Mouse (Mus musculus) left cerebral cortex, postnatal 36 days (tissue): Measurements from ENCODE around the gene Ralb. TPM values are rescaled to one million over a fixed set of nuclear protein-coding genes. Genes with fewer than 3 reads are reported as not detected.

ENCODE experiments used
- DNase-seq, 2 experiments: peaks; one replicate each; pipeline ENCODE4 v3.0.0; 2021 to 2022; ENCODE audit warnings: low spot score in 2 of 2, mixed read lengths in 1 of 2
- intact Hi-C: fragments of 180-260 bp; cut with DNase I; formaldehyde crosslinking; loops from one replicate; pipeline ENCODE4 v1.15.1; 2025
- total RNA-seq, 2 experiments: library from RNA; stranded (reverse); gene quantifications; 2 replicates each; pipeline ENCODE4 v1.2.3; 2021

Gene Ralb
- total RNA-seq, 2 experiments from 2014 or later: 22.2 to 22.6 TPM

DNA sequence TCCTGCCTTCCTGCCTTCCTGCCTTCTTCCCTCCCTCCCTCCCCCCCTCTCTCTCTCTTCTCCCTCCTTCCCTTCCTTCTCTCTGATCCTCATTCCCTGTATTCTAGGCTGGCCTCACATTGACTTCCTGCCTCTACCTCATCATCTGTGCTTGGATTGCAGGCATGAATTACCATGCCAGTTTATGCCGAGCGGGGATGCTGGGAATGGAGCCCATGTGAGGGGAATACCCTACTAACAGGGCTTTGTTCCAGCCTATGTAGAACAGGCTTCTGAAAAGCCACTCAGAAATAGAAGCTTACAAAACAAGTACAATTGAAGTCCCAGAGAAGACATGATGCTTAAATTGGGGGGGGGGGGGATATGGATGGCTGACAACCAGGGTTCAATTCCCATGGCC lies 44.5 kb downstream of the Ralb start:
- no peak for DNase-seq
- intact Hi-C loops: no loop called here

GRCm38 (mm10) chr1:119457993-119458605 lies 46.5 kb downstream of the Ralb start:
- DNase-seq: peak; percentile 50 to 57
- intact Hi-C loops: loop anchor here (1.0 to 10.0 kb wide), 4 partner anchors 91 to 365 kb away; partner anchors contain the start of gene Epb41l5

DNA sequence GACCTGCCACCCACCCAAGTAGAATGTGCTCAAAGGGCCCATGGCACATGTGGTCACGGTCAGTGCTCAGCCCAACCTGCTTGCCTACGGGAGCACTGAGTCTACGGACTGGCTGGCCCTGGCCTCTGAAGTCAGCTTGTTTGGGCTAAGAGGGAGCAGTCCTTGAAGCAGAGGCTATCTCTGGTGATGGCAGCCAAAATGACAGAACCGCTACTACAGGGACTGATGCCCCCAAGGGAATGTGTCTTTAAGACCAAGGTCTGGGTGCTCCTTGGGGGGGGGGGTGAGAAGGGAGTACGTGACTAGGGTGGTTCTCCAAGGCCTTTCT lies 47.1 kb downstream of the Ralb start:
- intact Hi-C loops: loop anchor here (1.0 to 10.0 kb wide), 2 partner anchors 187 to 364 kb away; partner anchors contain the start of gene Epb41l5

DNA sequence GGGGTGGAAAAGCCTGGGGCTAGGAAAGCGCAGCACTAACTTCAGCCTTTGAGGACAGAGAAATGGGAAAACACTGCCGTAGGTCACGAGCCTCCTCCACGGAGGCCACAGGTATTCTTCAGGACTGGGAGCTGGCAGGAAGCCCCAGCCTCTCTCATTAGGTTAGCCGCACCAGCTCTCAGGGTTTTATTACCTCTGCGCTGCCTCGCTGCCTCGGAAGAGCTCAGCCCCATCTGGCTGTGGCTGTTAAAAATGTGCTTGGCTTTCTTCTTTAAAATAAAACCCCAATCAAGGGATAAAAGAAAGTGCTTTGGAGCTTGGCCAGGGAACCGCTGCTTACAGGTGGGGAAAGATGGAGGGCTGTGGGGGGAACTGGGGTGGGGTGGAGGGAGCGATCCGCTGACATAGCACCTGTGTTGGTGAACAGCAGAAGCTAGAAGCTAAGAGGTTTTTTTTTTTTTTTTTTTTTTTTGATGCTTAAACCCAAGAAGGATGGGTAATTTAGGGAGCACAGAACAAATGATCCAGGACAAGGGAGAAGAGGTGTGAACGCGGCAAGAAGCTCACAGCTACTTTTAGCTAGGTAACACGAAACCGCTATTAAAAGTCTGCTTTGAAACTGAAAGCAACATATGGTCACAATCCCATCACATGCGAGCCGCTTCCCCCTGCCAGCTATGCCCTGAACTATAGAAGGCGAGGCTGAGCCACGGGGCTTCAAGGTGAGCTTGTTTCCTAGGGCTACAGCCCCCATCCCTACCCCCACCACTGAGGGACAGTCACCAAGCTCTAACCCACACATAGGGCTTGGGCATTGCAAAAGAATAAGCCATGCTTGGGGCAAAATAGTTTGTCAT lies 47.7 kb downstream of the Ralb start:
- peak in 1 of 2 experiments; percentile 11 for DNase-seq
- intact Hi-C loops: loop anchor here (1.0 to 10.0 kb wide), 2 partner anchors 188 to 364 kb away; partner anchors contain the start of gene Epb41l5

More for the DNA sequence above, 47.1 kb downstream of the Ralb start:
- DNase-seq: no peak

- DNase-seq: no peak
These were observed 50.9 kb downstream of the Ralb start for GRCm38 (mm10) chr1:119453731-119454130.

DNA sequence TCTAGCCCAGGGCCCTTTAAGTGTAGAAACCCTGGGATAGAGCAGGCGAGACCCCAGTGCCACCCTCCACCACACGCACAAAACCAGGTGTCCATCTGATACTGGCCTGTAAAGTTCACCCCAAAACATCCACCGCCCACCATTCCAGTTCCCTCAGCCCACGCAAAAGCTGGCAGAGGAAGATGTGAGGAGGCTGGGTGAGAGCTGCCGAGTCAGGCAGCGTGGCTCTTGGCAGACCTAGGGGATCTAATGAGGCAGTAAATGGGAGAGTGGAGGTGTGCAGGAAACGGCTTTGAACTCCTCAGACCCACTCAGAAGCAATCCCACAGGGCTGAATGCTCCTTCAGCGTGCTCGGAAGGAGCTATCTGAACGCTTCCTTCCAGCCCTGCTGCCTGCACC lies 53.2 kb downstream of the Ralb start:
- intact Hi-C loops: loop anchor here (10.0 kb wide), 1 partner anchor 193 kb away; the partner anchor contains the start of gene Epb41l5
- peak; percentile 40 to 63 for DNase-seq

More at GRCm38 (mm10) chr1:119453731-119454130, 50.9 kb downstream of the Ralb start:
- intact Hi-C loops: loop anchor here (10.0 kb wide), 1 partner anchor 191 kb away; the partner anchor contains the start of gene Epb41l5

GRCm38 (mm10) chr1:119450651-119451345 lies 53.8 kb downstream of the Ralb start:
- intact Hi-C loops: loop anchor here (10.0 kb wide), 1 partner anchor 194 kb away; the partner anchor contains the start of gene Epb41l5

DNA sequence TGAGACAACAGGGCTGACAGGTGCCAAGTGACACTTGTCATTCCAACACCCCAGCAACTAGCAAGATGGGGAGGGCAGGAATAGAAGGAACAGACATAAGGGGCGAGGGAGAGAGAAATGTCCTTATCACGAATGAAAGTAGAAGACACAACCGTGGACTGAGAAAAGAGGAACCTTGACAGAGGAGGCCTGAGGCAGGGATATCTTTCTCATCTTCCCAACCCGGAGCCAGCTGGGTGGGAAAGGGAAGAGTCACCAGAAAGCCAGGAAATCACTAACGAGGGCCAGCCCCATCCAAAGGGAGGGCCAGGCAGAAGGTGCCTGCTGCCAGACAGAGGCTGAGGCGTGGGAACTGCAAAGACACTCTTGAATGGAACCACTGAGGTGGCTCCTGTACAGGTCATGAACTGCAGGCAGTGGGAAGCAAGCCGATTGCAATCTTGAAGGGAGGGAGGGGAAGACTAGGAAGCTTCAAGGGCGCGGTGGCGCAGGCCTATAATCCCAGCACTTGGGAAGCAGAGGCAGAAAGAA lies 57.8 kb downstream of the Ralb start:
- no peak for DNase-seq
- intact Hi-C loops: no loop called here

More at GRCm38 (mm10) chr1:119450651-119451345, 53.8 kb downstream of the Ralb start:
- no peak for DNase-seq

GRCm38 (mm10) chr1:119443591-119444350 lies 60.8 kb downstream of the Ralb start:
- DNase-seq: no peak
- intact Hi-C loops: no loop called here

DNA sequence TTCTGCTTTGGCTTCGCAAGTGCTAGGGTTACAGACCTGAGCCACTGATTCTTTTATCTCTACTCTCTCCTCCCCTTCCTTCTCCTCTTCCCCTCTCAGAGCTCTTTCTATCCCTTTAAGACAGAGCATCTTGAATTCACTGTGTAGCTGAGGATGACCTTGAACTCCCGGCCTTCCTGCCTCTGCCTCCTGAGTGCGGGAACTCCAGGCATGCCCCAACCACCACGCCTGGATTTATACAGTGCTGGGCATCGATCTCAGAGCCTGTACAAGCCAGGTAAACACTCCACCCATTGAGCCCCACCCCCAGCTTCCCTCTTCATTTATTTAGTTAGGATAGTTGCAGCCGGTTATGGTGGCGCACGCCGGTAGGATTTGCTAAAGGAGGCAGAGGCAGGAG lies 61.7 kb downstream of the Ralb start:
- no peak for DNase-seq
- intact Hi-C loops: no loop called here

GRCm38 (mm10) chr1:119438105-119438637 lies 66.4 kb downstream of the Ralb start:
- intact Hi-C loops: no loop called here
- DNase-seq: no peak

- intact Hi-C loops: no loop called here
- DNase-seq: no peak
These were observed 67.2 kb downstream of the Ralb start for GRCm38 (mm10) chr1:119437401-119437800.

- intact Hi-C loops: loop anchor here (5.0 to 10.0 kb wide), 2 partner anchors 167 to 660 kb away; no protein-coding TSS in a partner anchor
These were observed 80.3 kb downstream of the Ralb start for GRCm38 (mm10) chr1:119424141-119424860.

DNA sequence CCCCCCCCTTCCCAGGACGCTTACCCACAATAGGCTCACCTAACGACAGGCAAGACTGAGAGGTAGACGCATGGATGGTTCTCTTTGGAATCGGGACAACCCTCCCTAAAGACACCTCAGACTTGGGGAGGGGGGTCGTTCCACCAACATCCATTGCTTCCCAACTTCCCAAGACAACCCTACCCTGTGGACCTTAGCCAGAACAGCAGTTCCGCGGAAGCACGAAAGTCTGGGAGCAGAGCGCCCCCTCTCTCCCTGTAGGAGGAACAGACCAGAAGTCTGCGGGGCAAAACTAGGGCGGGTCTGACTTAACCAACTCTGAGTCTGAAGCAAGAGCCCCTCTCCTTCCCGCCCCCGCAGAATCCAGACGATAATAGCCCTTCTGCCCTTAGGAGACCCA lies 81.1 kb downstream of the Ralb start:
- intact Hi-C loops: loop anchor here (1.0 to 10.0 kb wide), 3 partner anchors 166 to 659 kb away; no protein-coding TSS in a partner anchor
- peak; percentile 41 to 43 for DNase-seq

More at GRCm38 (mm10) chr1:119424141-119424860, 80.3 kb downstream of the Ralb start:
- DNase-seq: no peak

- DNase-seq: no peak
- intact Hi-C loops: loop anchor here (1.0 to 10.0 kb wide), 3 partner anchors 165 to 658 kb away; no protein-coding TSS in a partner anchor
These were observed 82.1 kb downstream of the Ralb start for GRCm38 (mm10) chr1:119422460-119423015.

- peak; percentile 50 to 64 for DNase-seq
- intact Hi-C loops: loop anchor here (2.0 to 10.0 kb wide), 3 partner anchors 33 to 657 kb away; no protein-coding TSS in a partner anchor
These were observed 82.8 kb downstream of the Ralb start, which contains the start of gene Inhbb for GRCm38 (mm10) chr1:119421576-119422421. TSS of gene Inhbb (minus strand) at chr1:119422248.
